Mouse (Mus musculus) olfactory bulb, adult 2 months (tissue): ENCODE results near the gene Map3k20. TPM values are rescaled to one million over a fixed set of nuclear protein-coding genes. Genes with fewer than 3 reads are reported as not detected.

ENCODE experiments used
- H3K27ac ChIP-seq: fragments of 200-500 bp; 2 replicates; pipeline ENCODE4 v1.5.1; 2012; ENCODE audit warnings: low read depth, low read length; ENCODE audit not compliant: insufficient read depth
- H3K4me1 ChIP-seq: fragments of 200-500 bp; 2 replicates; pipeline ENCODE4 v1.6.1; 2012; ENCODE audit warnings: low read length; ENCODE audit not compliant: control insufficient read depth, insufficient read depth
- H3K4me3 ChIP-seq: fragments of 200-500 bp; 2 replicates; pipeline ENCODE4 v1.5.1; 2012; ENCODE audit warnings: mild to moderate bottlenecking, low read depth, low read length, moderate library complexity; ENCODE audit not compliant: insufficient read depth
- CTCF ChIP-seq: fragments of 200-500 bp; IDR thresholded peaks from 2 replicates; pipeline ENCODE4 v1.5.1; 2012; ENCODE audit warnings: low read depth, mild to moderate bottlenecking, low read length, moderate library complexity; ENCODE audit not compliant: insufficient read depth
- POLR2A ChIP-seq: fragments of 200-500 bp; IDR thresholded peaks from 2 replicates; pipeline ENCODE4 v1.6.1; 2012; ENCODE audit warnings: mild to moderate bottlenecking, low read depth, low read length, moderate library complexity; ENCODE audit not compliant: insufficient read depth
- WGBS: fragments of 180-500 bp; shearing (Covaris S2); methylation state at CpG from one replicate; pipeline ENCODE4 v1.1.7; 2018; 5-methylcytosine and 5-hydroxymethylcytosine counted together
- polyA plus RNA-seq: library from polyadenylated mRNA; stranded (reverse); fragments of >200 nt; gene quantifications from 2 replicates; pipeline ENCODE4 v1.2.4, GENCODE M21; 2012; ENCODE audit warnings: low replicate concordance; ENCODE audit not compliant: missing spikeins, insufficient read depth, insufficient read length

Map3k20 gene
- polyA plus RNA-seq, 1 experiment, result 45.5 TPM

DNA sequence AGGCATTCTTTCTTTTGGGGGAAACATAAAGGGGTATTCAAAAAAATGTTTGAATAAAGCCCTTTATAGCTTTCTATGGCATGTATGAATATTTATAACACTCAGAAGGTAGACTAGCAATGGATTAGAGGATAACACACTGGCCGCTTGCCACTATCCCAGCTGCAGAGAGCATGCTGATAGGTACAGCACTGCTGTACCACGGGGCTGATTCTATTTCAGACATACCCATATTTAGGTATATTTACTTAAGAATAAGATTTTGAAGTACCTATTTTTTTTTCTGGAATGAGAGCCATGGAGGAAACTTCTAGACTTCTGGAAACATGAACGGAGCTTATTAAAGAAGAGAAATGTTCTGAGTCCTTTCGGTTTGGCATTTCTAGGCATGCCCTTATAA is 39.8 kb upstream of the Map3k20 start:
- Histone ChIP-seq H3K27ac (no peak overlapping the region), H3K4me1 (peaks cover 9% of the 10 kb centered on the region), H3K4me3 (no peak overlapping the region)
- 81% methylated on average over 4 of the region's 4 CpGs for WGBS
- no peak for TF ChIP-seq POLR2A

DNA sequence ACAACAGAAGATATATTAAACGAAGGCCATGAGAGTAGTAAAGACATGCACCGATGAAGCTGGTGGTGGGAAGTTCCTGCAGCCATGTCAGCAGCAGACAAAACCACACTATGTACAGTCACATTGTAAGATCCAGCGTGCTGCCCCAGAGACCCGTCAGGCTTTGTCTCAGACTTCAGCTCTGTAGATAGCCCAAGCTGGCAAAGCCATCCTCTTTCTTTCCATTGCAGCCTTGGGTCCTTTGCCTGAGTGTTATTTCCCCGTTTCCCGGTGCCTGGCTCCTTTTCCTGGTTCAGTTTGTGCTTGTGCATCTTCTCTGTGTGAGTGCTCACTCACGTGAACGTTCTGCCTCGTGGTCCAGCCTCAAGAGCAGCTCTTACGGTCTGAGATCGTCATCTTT is 39.1 kb upstream of the Map3k20 start:
- Histone ChIP-seq H3K4me3 (no peak overlapping the region), H3K4me1 (peaks cover 7% of the 10 kb centered on the region), H3K27ac (no peak overlapping the region)
- TF ChIP-seq POLR2A (no peak), CTCF (no peak)
- 89% methylated on average over 11 of the region's 11 CpGs for WGBS

DNA sequence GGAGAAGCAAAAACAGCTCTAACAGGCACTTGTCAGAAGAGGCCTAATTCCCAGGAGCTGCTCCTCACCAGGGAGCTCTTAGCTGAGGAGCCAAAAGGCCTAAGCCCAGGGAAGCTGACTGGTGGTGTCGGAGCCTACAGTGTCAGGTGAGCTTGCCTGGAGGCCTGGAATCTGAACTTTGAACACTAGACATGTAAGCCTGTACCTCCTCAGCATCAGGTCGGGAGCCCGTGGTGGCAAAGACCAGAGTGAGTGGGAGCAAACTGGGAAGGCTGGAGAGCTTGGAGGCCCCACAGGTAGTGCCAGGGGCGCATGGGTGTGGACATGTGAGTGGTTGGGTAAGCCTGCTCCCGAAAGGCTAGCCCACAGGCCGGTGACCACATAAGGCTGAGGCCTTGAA is 37.6 kb upstream of the Map3k20 start:
- no peaks in the 10 kb centered on the region for H3K4me1 ChIP-seq
- 97% methylated on average over 6 of the region's 6 CpGs for WGBS
- H3K4me3 ChIP-seq, result no peak overlapping the region
- TF ChIP-seq CTCF (peak; percentile 14; the same call in 1 of the 2 replicates), POLR2A (no peak)
- no peak overlapping the region for H3K27ac ChIP-seq

DNA sequence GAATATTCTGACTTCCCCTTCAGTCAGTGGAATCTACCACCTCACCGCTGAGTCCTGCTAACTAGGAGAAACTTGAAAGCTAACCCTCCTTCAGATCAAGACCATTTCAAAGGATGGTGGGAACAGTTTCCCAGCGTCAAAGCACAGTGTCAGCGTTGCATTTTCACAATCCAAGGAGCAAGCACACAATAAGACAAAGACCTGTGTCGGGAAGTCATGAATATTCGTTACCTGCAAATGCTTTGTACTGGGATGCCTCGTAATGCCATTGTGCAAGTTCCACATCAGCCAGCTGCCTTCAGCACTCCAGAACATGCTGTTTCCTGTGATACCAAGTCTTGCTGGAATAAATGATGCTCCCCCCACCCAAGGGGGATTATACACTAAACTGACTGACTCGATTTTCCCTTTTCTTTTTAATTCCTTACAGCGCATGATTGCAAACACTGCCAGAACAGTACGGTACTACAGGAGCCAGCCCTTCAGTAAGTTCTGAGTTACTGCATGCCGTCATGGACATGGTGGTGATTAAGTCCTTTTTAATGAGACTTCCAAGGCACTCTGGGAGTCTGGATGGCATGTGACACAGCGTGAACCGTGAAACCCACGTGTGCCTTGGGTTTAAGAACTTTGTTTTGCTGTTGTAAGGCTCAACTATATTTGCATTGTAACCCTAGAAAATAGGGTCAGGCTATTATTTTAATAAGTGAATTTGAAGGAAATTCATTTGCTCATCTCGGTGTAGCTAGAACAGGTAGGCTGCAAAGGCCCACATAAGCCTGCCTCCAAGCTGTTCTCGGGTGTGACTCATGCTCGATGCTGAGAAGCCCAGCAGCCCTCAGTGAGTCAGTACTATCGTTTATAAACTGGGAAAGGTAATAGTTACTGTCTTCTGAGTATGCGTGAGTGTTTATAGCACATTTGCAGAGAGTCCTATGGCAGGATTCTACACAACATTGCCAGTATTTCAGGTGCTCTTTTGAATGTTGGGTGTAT is 32.6 kb upstream of the Map3k20 start:
- Histone ChIP-seq H3K4me1 (peaks cover 12% of the 10 kb centered on the region), H3K27ac (peak overlapping the region; percentile 91), H3K4me3 (no peak overlapping the region)
- no peak for TF ChIP-seq CTCF
- no peak for TF ChIP-seq POLR2A
- WGBS, result 46% methylated on average over 18 of the region's 18 CpGs

DNA sequence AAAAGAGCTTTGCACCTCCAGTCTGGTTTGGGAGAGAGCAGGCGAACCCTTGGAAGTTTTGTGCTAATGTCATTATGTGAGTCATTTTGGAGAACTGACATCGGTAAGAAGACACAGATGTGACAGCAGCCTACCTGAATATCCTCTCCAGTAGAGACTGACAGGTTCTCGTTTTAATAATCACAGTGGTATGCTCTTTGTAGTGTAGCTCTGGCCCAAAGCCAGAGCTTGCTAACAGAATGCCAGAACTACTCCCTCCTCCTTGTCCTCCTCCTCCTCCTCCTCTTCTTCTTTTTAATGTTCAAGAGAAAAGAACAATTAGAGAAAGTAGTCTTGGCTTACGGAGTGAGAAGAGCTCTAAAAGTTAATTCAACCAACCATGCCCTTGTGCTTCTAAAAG is 31.6 kb upstream of the Map3k20 start:
- TF ChIP-seq CTCF, result no peak
- TF ChIP-seq POLR2A, result no peak
- Histone ChIP-seq H3K27ac (peak overlapping the region; percentile 84), H3K4me3 (no peak overlapping the region), H3K4me1 (peaks cover 12% of the 10 kb centered on the region)
- WGBS, result 36% methylated on average over 4 of the region's 4 CpGs

DNA sequence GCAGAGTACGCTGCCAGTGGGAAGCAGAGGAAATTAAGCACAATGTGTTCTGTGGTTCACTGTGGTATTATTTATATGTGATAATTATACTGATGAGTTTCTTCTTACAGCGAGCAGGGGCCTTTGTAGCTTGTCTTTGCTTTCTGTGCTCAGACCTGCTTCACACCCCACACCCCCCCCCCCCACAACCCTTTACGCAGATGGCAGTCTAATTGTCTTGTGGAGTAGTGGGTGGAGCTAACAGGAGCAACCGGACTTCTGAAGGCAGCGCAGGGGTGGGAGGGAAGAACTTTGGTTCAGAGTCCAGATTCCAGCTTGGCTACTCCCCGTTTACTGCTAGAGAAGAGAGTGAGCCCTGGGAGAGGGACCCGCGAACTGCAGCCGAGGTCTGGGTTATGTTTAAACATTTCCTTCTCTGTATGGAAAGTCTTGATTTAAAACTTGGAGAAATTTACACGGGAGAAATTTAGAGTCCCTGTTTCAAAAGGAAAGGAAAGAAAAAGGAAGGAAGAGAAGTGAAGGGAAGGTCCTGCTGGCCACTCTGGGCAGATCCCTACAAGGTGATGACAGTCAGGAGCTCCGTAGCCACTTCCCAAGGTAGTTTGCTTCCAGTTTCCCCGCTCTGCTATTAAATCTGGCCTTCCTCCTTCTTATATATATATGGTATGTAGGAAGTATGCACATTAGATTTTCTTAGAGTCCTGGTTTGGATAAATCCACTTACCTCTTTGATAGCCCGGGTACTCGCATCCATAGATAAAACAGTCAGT is 30.4 kb upstream of the Map3k20 start:
- Histone ChIP-seq H3K4me3 (no peak overlapping the region), H3K4me1 (peaks cover 12% of the 10 kb centered on the region), H3K27ac (peak overlapping the region; percentile 64)
- 33% methylated on average over 14 of the region's 14 CpGs for WGBS
- TF ChIP-seq POLR2A, result no peak
- no peak for TF ChIP-seq CTCF

DNA sequence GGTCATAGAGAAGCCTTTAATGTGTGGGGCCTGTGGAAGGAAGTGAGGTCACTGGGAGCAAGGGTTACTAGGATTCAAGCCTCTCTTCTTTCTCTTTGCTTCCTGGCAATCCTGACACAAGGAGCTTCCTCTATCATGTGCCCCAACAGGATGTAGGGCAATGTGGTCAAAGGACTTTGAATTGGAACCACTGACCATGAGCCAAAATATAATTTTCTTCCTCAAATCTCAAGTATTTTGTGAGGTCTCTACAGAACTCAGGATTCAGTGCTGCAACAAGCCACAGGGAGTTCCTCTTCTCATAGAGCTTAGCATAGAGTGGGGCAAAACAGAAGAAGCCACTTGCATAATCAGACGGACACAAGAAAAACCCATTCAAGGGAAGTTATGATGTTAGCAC is 24.7 kb upstream of the Map3k20 start:
- 100% methylated on average over 1 of the region's 1 CpGs for WGBS
- TF ChIP-seq POLR2A, result no peak
- no peak for TF ChIP-seq CTCF
- Histone ChIP-seq H3K27ac (no peak overlapping the region), H3K4me3 (no peak overlapping the region), H3K4me1 (0 out of 2 replicates have a peak, but pooled peaks cover 2% of the 10 kb centered on the region)

DNA sequence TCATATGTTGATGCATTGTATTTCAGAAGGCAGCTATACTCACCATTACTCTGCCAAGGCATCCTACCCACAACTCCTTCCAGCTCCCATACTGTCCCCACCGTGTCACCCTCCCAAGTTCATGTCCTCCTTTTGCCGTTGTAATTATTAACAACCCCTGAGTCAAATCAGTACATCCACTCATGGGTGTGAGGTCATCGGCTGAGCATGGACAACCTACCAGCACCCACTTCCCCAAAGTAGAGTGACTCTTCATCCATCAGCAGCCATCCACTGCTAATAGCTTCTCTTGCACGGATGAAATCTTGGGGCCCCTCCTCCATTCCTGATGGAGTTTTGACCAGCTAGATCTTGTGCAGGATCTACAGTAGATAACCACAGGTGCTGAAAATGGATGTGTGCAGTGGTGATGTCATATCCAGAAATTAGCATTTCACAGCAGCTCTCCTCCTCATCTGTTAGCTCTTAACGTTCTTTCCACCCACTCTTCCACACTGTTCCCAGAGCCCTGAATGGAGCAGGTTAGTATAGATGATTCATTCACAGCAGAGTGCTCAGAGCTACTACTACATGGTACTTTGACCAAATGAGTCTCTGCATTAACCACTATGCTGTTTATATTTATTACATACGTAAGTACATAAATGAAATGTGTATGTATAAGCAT is 22.5 kb upstream of the Map3k20 start:
- 77% methylated on average over 6 of the region's 6 CpGs for WGBS
- Histone ChIP-seq H3K4me1 (no peaks in the 10 kb centered on the region), H3K27ac (no peak overlapping the region), H3K4me3 (no peak overlapping the region)
- TF ChIP-seq CTCF (no peak), POLR2A (no peak)

DNA sequence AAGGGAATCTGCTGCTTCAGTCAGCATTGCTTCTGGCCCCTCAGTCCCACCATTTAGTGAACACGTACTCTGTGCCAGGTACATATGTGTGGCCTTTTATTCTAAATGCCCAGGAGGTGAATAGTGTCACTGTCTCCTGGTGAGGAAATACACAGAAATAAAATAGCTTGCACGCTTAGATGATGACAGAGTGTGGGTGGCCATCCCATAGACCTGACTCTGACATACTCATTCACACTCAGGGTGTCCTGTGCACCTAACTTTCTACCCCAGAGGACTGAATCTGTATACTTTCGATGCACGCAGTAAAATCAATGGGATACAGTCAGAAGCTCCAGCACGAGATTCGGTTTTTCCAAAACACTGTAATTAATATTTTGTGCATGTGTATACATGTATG is 18.0 kb upstream of the Map3k20 start:
- Histone ChIP-seq H3K4me3 (no peak overlapping the region), H3K27ac (no peak overlapping the region), H3K4me1 (peaks cover 2% of the 10 kb centered on the region)
- TF ChIP-seq CTCF (no peak), POLR2A (no peak)
- WGBS, result 92% methylated on average over 6 of the region's 6 CpGs
